Mouse (Mus musculus) ES-Bruce4 (cell line): ENCODE measurements around the gene Aph1b. TPM values are rescaled to one million over a fixed set of nuclear protein-coding genes. Genes with fewer than 3 reads are reported as not detected.

Experiments
- H3K27ac ChIP-seq: 2 replicates; pipeline ENCODE4 v1.5.1; 2012; ENCODE audit warnings: low read length, inconsistent platforms; ENCODE audit not compliant: insufficient read depth
- H3K27me3 ChIP-seq: 2 replicates; pipeline ENCODE4 v1.6.1; 2012; ENCODE audit warnings: mild to moderate bottlenecking, low read length, inconsistent platforms; ENCODE audit not compliant: control insufficient read depth, poor library complexity, insufficient read depth, severe bottlenecking
- H3K36me3 ChIP-seq: 2 replicates; pipeline ENCODE4 v1.6.1; 2012; ENCODE audit warnings: inconsistent platforms, mild to moderate bottlenecking, low read length, moderate library complexity; ENCODE audit not compliant: control insufficient read depth, poor library complexity, insufficient read depth, severe bottlenecking
- H3K4me1 ChIP-seq: one replicate; pipeline ENCODE4 v1.8.1; 2011; ENCODE audit warnings: low read length; ENCODE audit not compliant: control insufficient read depth, insufficient read depth
- H3K4me3 ChIP-seq: 2 replicates; pipeline ENCODE4 v1.5.1; 2011; ENCODE audit warnings: low read depth, mild to moderate bottlenecking, low read length
- H3K9ac ChIP-seq: 2 replicates; pipeline ENCODE4 v1.6.1; 2012; ENCODE audit warnings: low read depth, mild to moderate bottlenecking, inconsistent platforms; ENCODE audit not compliant: poor library complexity, severe bottlenecking
- H3K9me3 ChIP-seq: replicated peaks from 2 replicates; pipeline ENCODE4 v1.6.1; 2012; ENCODE audit warnings: mild to moderate bottlenecking, low read length, inconsistent platforms; ENCODE audit not compliant: control insufficient read depth, poor library complexity, insufficient read depth, severe bottlenecking
- CTCF ChIP-seq: IDR thresholded peaks from one replicate; pipeline ENCODE4 v1.8.1; 2011; ENCODE audit warnings: low read depth, low read length
- EP300 ChIP-seq: IDR thresholded peaks from 2 replicates; pipeline ENCODE4 v1.6.1; 2011; ENCODE audit warnings: low read depth, low read length; ENCODE audit not compliant: insufficient read depth
- POLR2A ChIP-seq: IDR thresholded peaks from one replicate; pipeline ENCODE4 v1.8.1; 2011; ENCODE audit warnings: low read length; ENCODE audit not compliant: insufficient read depth
- polyA plus RNA-seq: library from polyadenylated mRNA; stranded (reverse); fragments of >200 nt; gene quantifications from 2 replicates; pipeline ENCODE4 v1.2.4, GENCODE M21; 2011; ENCODE audit warnings: low read depth; ENCODE audit not compliant: missing spikeins, insufficient read depth, insufficient read length

Gene Aph1b
- polyA plus RNA-seq, 1 experiment: 7.0 TPM

GRCm38 (mm10) chr9:66735122-66735521 is 60.2 kb downstream of the Aph1b start:
- Histone ChIP-seq H3K4me3 (no peak overlapping the region), H3K27me3 (no peaks in the 10 kb centered on the region), H3K9ac (no peak overlapping the region), H3K36me3 (no peaks in the 10 kb centered on the region), H3K9me3 (no peaks in the 10 kb centered on the region), H3K4me1 (no peaks in the 10 kb centered on the region), H3K27ac (no peak overlapping the region)
- no peak for TF ChIP-seq POLR2A
- no peak for TF ChIP-seq CTCF
- no peak for TF ChIP-seq EP300

GRCm38 (mm10) chr9:66734568-66734967 is 60.7 kb downstream of the Aph1b start:
- Histone ChIP-seq H3K4me1 (no peaks in the 10 kb centered on the region), H3K9ac (no peak overlapping the region), H3K27ac (no peak overlapping the region), H3K27me3 (no peaks in the 10 kb centered on the region), H3K36me3 (no peaks in the 10 kb centered on the region), H3K4me3 (no peak overlapping the region), H3K9me3 (no peaks in the 10 kb centered on the region)
- TF ChIP-seq CTCF (no peak), POLR2A (no peak), EP300 (no peak)

GRCm38 (mm10) chr9:66732791-66733691 is 62.2 kb downstream of the Aph1b start:
- no peak overlapping the region for H3K9ac ChIP-seq
- no peaks in the 10 kb centered on the region for H3K36me3 ChIP-seq
- no peaks in the 10 kb centered on the region for H3K4me1 ChIP-seq
- TF ChIP-seq CTCF (no peak), EP300 (no peak), POLR2A (no peak)
- no peaks in the 10 kb centered on the region for H3K9me3 ChIP-seq
- H3K27me3 ChIP-seq: no peaks in the 10 kb centered on the region
- H3K4me3 ChIP-seq: no peak overlapping the region
- no peak overlapping the region for H3K27ac ChIP-seq

- Histone ChIP-seq H3K4me1 (no peaks in the 10 kb centered on the region), H3K27me3 (no peaks in the 10 kb centered on the region), H3K36me3 (no peaks in the 10 kb centered on the region), H3K9me3 (no peaks in the 10 kb centered on the region), H3K9ac (no peak overlapping the region), H3K27ac (no peak overlapping the region), H3K4me3 (no peak overlapping the region)
- TF ChIP-seq CTCF (no peak), EP300 (no peak), POLR2A (no peak)
Measured at GRCm38 (mm10) chr9:66731284-66731683, 64.0 kb downstream of the Aph1b start.

- H3K9ac ChIP-seq: no peak overlapping the region
- no peaks in the 10 kb centered on the region for H3K4me1 ChIP-seq
- no peak for TF ChIP-seq EP300
- TF ChIP-seq POLR2A: no peak
- TF ChIP-seq CTCF: no peak
- H3K27ac ChIP-seq: no peak overlapping the region
- H3K27me3 ChIP-seq: no peaks in the 10 kb centered on the region
- H3K9me3 ChIP-seq: no peaks in the 10 kb centered on the region
- no peaks in the 10 kb centered on the region for H3K36me3 ChIP-seq
- no peak overlapping the region for H3K4me3 ChIP-seq
Measured at GRCm38 (mm10) chr9:66730556-66730955, 64.7 kb downstream of the Aph1b start.

GRCm38 (mm10) chr9:66727333-66727732 is 68.0 kb downstream of the Aph1b start:
- H3K9me3 ChIP-seq: no peaks in the 10 kb centered on the region
- no peak overlapping the region for H3K9ac ChIP-seq
- H3K4me1 ChIP-seq: no peaks in the 10 kb centered on the region
- H3K27ac ChIP-seq: no peak overlapping the region
- no peak overlapping the region for H3K4me3 ChIP-seq
- TF ChIP-seq EP300 (no peak), POLR2A (no peak), CTCF (no peak)
- no peaks in the 10 kb centered on the region for H3K36me3 ChIP-seq
- H3K27me3 ChIP-seq: no peaks in the 10 kb centered on the region
